Mouse (Mus musculus) liver, postnatal 0 days (tissue): ENCODE results near the gene Ankrd39.

Source experiments
- CTCF ChIP-seq: sonication (generic); IDR thresholded peaks from 2 replicates; pipeline ENCODE4 v1.5.1; 2016; ENCODE audit warnings: antibody characterized with exemption, low read depth
- EP300 ChIP-seq: IDR thresholded peaks from 2 replicates; pipeline ENCODE4 v1.6.1; 2016; ENCODE audit warnings: antibody characterized with exemption, low read depth, mild to moderate bottlenecking

DNA sequence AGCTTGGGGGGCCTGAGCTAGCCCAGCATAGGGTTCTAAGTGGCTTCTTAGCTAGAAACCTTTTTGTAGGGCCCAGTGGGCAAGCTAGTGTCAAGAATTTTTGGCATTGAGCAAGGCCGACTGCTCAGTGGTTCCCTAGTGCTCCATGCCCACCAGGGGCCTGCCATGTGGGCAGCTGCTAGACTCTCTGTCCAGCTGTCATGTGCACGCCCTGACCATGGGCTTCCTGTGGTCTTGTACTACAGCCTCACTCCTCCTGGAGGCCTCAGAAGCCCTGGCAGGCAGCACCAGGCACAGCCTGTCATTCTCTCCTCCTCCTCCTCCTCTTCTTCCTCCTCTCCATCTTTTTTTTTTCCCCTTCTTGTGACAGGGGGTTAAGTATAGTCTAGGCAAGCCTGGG lies 49.9 kb downstream of the Ankrd39 start:
- TF ChIP-seq CTCF (no peak), EP300 (no peak)
